Mouse (Mus musculus): ENCODE measurements around the gene Arxes1. TPM values are rescaled to one million over a fixed set of nuclear protein-coding genes. Genes with fewer than 3 reads are reported as not detected.

The Arxes1 gene
- polyA plus RNA-seq, 1 experiment from 2014 or later, result 27.5 TPM

Other genes starting within 250 kb of the Arxes1 start
- 64.4 and 65.9 TPM in 2 replicates for gene Bhlhb9, start 235.8 kb upstream of the Arxes1 start, polyA plus RNA-seq (2014; fragmentation: Nextera tagmentation; extraction: Ambion mirVana)
- 20.7 and 21.5 TPM in 2 replicates for gene Gprasp2, start 194.3 kb upstream of the Arxes1 start, polyA plus RNA-seq (2014; fragmentation: Nextera tagmentation; extraction: Ambion mirVana)
- gene Arxes2, start 39.5 kb upstream of the Arxes1 start, polyA plus RNA-seq (2014; fragmentation: Nextera tagmentation; extraction: Ambion mirVana), result 74.2 and 78.4 TPM in 2 replicates
- 13.5 and 18.9 TPM in 2 replicates for gene Bex2, start 34.9 kb downstream of the Arxes1 start, polyA plus RNA-seq (2014; fragmentation: Nextera tagmentation; extraction: Ambion mirVana)
- 0.42 and 0.59 TPM in 2 replicates for gene Nxf3, start 51.9 kb downstream of the Arxes1 start, polyA plus RNA-seq (2014; fragmentation: Nextera tagmentation; extraction: Ambion mirVana)
- gene Bex4, start 105.6 kb downstream of the Arxes1 start, polyA plus RNA-seq (2014; fragmentation: Nextera tagmentation; extraction: Ambion mirVana), result 215 and 217 TPM in 2 replicates
- 263 and 279 TPM in 2 replicates for gene Tceal8, start 139.0 kb downstream of the Arxes1 start, polyA plus RNA-seq (2014; fragmentation: Nextera tagmentation; extraction: Ambion mirVana)
- 5.6 and 6.9 TPM in 2 replicates for gene Tceal5, start 170.5 kb downstream of the Arxes1 start, polyA plus RNA-seq (2014; fragmentation: Nextera tagmentation; extraction: Ambion mirVana)
- gene Tceal7, start 181.4 kb downstream of the Arxes1 start, polyA plus RNA-seq (2014; fragmentation: Nextera tagmentation; extraction: Ambion mirVana), result 16.0 and 16.7 TPM in 2 replicates
- gene Bex1, start 182.1 kb downstream of the Arxes1 start, polyA plus RNA-seq (2014; fragmentation: Nextera tagmentation; extraction: Ambion mirVana), result 232 and 239 TPM in 2 replicates
- 488 and 515 TPM in 2 replicates for gene Tceal9, start 211.7 kb downstream of the Arxes1 start, polyA plus RNA-seq (2014; fragmentation: Nextera tagmentation; extraction: Ambion mirVana)
- gene Bex3, start 236.9 kb downstream of the Arxes1 start, polyA plus RNA-seq (2014; fragmentation: Nextera tagmentation; extraction: Ambion mirVana), result 499 and 525 TPM in 2 replicates